Mouse (Mus musculus) spleen, adult 2 months (tissue): Measurements from ENCODE around the gene Arpc5.

Experiments
- CTCF ChIP-seq: fragments of 200-500 bp; IDR thresholded peaks from 2 replicates; pipeline ENCODE4 v1.5.1; 2011; ENCODE audit warnings: mild to moderate bottlenecking, inconsistent platforms; ENCODE audit not compliant: insufficient read depth, insufficient read length, insufficient replicate concordance; ENCODE audit errors: extremely low read depth
- POLR2A ChIP-seq: fragments of 200-500 bp; IDR thresholded peaks from 2 replicates; pipeline ENCODE4 v1.6.1; 2011; ENCODE audit warnings: low read depth, low read length, inconsistent platforms

DNA sequence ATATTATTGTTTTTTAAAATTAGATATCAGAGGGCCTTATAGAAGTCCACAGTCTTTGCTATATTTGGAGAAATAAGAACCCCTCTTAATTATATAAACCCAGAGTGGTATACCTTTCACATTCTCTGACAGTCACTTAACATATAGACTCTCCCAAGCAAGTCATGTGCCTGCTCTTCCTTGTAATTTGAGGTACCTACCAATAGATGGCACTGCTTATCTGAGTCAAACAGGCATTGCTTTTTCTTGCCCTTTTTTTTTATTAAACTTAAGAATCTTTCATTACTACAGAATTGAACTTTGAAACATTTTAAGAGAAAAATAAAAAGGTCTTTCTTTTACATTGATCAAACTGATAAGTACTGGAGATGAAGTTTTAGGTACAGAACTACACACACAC, 42.1 kb upstream of the Arpc5 start:
- no peak for TF ChIP-seq POLR2A
- TF ChIP-seq CTCF = no peak
